ENCODE assay signal across 9 mouse cellular contexts in genomic region chr8:47412696-47413523, GRCm38 (mm10). TPM values are rescaled to one million over a fixed set of nuclear protein-coding genes. Genes with fewer than 3 reads are reported as not detected.
DNase-seq lines count a peak whose midpoint lies in the region; ATAC-seq lines count a peak whose summit lies in the region.
"Had no signal": no experiment of that assay in that cellular context is flagged by ENCODE, and none has a peak within 500 bp of the region (broad histone marks: within the 10 kb centered on the region; RNA-seq: fewer than 3 reads in every experiment).

No protein-coding gene starts in this region.

- H3K36me3 ChIP-seq in forebrain, embryonic 12.5 days (replicated peaks), result no peaks in the 10 kb centered on the region
- H3K36me3 ChIP-seq in hindbrain, embryonic 13.5 days, result no peaks in the 10 kb centered on the region
- no peaks in the 10 kb centered on the region for H3K36me3 ChIP-seq in liver, embryonic 11.5 days (ENCODE audit: control insufficient read depth, insufficient read depth, low read length)
- H3K36me3 ChIP-seq in neural tube, embryonic 12.5 days, result no peaks in the 10 kb centered on the region
- H3K36me3 ChIP-seq: G1E had no signal

- peak; percentile 57 for ATAC-seq in forebrain, embryonic 12.5 days (ENCODE audit: low FRiP score)
- peak; percentile 65 for ATAC-seq in hindbrain, embryonic 13.5 days (ENCODE audit: low FRiP score)
- peak; percentile 23 for ATAC-seq in liver, embryonic 11.5 days (replicated peaks; ENCODE audit: low FRiP score)
- peak; percentile 67 for ATAC-seq in neural tube, embryonic 12.5 days (ENCODE audit: low FRiP score, low read depth)

- peak overlapping the region; percentile 66 for H3K4me3 ChIP-seq in forebrain, embryonic 12.5 days (replicated peaks)
- peak overlapping the region; percentile 55 for H3K4me3 ChIP-seq in hindbrain, embryonic 13.5 days
- peak overlapping the region; percentile 60 for H3K4me3 ChIP-seq in liver, embryonic 11.5 days (ENCODE audit: low read depth, low read length)
- peak overlapping the region; percentile 57 for H3K4me3 ChIP-seq in neural tube, embryonic 12.5 days

- WGBS in forebrain, embryonic 12.5 days, result under 1% methylated on average over 78 of the region's 81 CpGs
- under 1% methylated on average over 74 of the region's 81 CpGs for WGBS in hindbrain, embryonic 13.5 days
- under 1% methylated on average over 80 of the region's 81 CpGs for WGBS in liver, embryonic 11.5 days
- WGBS in neural tube, embryonic 12.5 days, result under 1% methylated on average over 81 of the region's 81 CpGs

- peaks cover 28% of the 10 kb centered on the region for H3K4me1 ChIP-seq in forebrain, embryonic 12.5 days
- H3K4me1 ChIP-seq in hindbrain, embryonic 13.5 days (replicated peaks), result peaks cover 29% of the 10 kb centered on the region
- peaks cover 7% of the 10 kb centered on the region for H3K4me1 ChIP-seq in liver, embryonic 11.5 days (replicated peaks; ENCODE audit: control insufficient read depth, insufficient read depth, low read length)
- peaks cover 20% of the 10 kb centered on the region for H3K4me1 ChIP-seq in neural tube, embryonic 12.5 days

- H3K27ac ChIP-seq in forebrain, embryonic 12.5 days, result no peak overlapping the region
- H3K27ac ChIP-seq in hindbrain, embryonic 13.5 days, result no peak overlapping the region
- H3K27ac ChIP-seq in liver, embryonic 11.5 days (ENCODE audit: low read depth, low read length), result no peak overlapping the region
- peak overlapping the region; percentile 20; the same call in 1 of the 2 replicates for H3K27ac ChIP-seq in neural tube, embryonic 12.5 days

- peak; percentile 45 for DNase-seq in gastrocnemius, postnatal 10 days
- DNase-seq in gastrocnemius, adult 8-10 months (ENCODE audit: low spot score in 2 of 2), result no peak
- DNase-seq in R1 (ENCODE audit: low read depth, low spot score), result peak; percentile 60
- DNase-seq in liver, embryonic 11.5 days (ENCODE audit: low spot score), result peak; percentile 65
- DNase-seq in c-Kit-positive CD71-positive TER-119-positive erythroid progenitor cells, embryonic 14.5 days (ENCODE audit: low spot score), result no peak

- H3K4me2 ChIP-seq in forebrain, embryonic 12.5 days, result peak overlapping the region; percentile 96
- H3K4me2 ChIP-seq in hindbrain, embryonic 13.5 days, result peak overlapping the region; percentile 88
- H3K4me2 ChIP-seq in liver, embryonic 11.5 days, result peak overlapping the region; percentile 79
- peak overlapping the region; percentile 98 for H3K4me2 ChIP-seq in neural tube, embryonic 12.5 days (replicated peaks)

- peak overlapping the region; percentile 65 for H3K9ac ChIP-seq in forebrain, embryonic 12.5 days
- peak overlapping the region; percentile 68 for H3K9ac ChIP-seq in hindbrain, embryonic 13.5 days
- H3K9ac ChIP-seq in liver, embryonic 11.5 days (ENCODE audit: low read depth, low read length), result no peak overlapping the region
- peak overlapping the region; percentile 47 for H3K9ac ChIP-seq in neural tube, embryonic 12.5 days

- no peaks in the 10 kb centered on the region for H3K9me3 ChIP-seq in forebrain, embryonic 12.5 days
- no peaks in the 10 kb centered on the region for H3K9me3 ChIP-seq in hindbrain, embryonic 13.5 days
- no peaks in the 10 kb centered on the region for H3K9me3 ChIP-seq in liver, embryonic 11.5 days (ENCODE audit: control insufficient read depth, low read length)
- H3K9me3 ChIP-seq in neural tube, embryonic 12.5 days, result no peaks in the 10 kb centered on the region

- peaks cover 80% of the 10 kb centered on the region for H3K27me3 ChIP-seq in forebrain, embryonic 12.5 days
- peaks cover 82% of the 10 kb centered on the region for H3K27me3 ChIP-seq in hindbrain, embryonic 13.5 days
- H3K27me3 ChIP-seq in liver, embryonic 11.5 days (replicated peaks; ENCODE audit: control insufficient read depth, insufficient read depth, low read length), result peaks cover 71% of the 10 kb centered on the region
- H3K27me3 ChIP-seq in neural tube, embryonic 12.5 days (replicated peaks), result peaks cover 54% of the 10 kb centered on the region

RNA-seq across cellular contexts. Expression of gene Stox2, which starts 33.3 kb away (rescaled TPM):
- 10 to 100 TPM in 1 of 2 experiments, 1 to 10 TPM in 1; 10.0 to 15.0 TPM for total RNA-seq in gastrocnemius, postnatal 10 days (2021)
- total RNA-seq in gastrocnemius, adult 8-10 months (2022), result 1 to 10 TPM; 5.0 to 6.0 (median 5.8) TPM
- polyA plus RNA-seq in forebrain, embryonic 12.5 days (2016; fragmentation: Nextera tagmentation; extraction: Ambion mirVana), result 49.4 and 50.5 TPM in 2 replicates
- 36.6 and 38.9 TPM in 2 replicates for polyA plus RNA-seq in hindbrain, embryonic 13.5 days (2015; fragmentation: Nextera tagmentation; extraction: Ambion mirVana)
- 1.7 and 2.6 TPM in 2 replicates for polyA plus RNA-seq in liver, embryonic 11.5 days (2014; fragmentation: Nextera tagmentation; extraction: Ambion mirVana)
- polyA plus RNA-seq in neural tube, embryonic 12.5 days (2016; fragmentation: Nextera tagmentation; extraction: Ambion mirVana), result 35.7 and 44.0 TPM in 2 replicates
- polyA plus RNA-seq: G1E had no signal

Comparison
In these comparisons a context has a peak if more than half of its experiments do, and no peak if none do; other contexts are left out.
1. DNase-seq: peak in gastrocnemius, postnatal 10 days (single experiment), R1 (single experiment) and liver, embryonic 11.5 days (single experiment); none in gastrocnemius, adult 8-10 months (0 of 2) and c-Kit-positive CD71-positive TER-119-positive erythroid progenitor cells, embryonic 14.5 days (single experiment).
2. RNA of gene Stox2, which starts 33.3 kb away (polyA plus RNA-seq): 49.4 to 50.5 TPM in forebrain, embryonic 12.5 days, 36.6 to 38.9 TPM in hindbrain, embryonic 13.5 days and 35.7 to 44.0 TPM in neural tube, embryonic 12.5 days; 1.7 to 2.6 TPM in liver, embryonic 11.5 days; every median in the first group is over 10 times any median in the second.
3. Peak in every context shown above with its lines, with median percentiles within 50 percentile points of each other: ATAC-seq, H3K4me2 ChIP-seq and H3K4me3 ChIP-seq.